Mouse (Mus musculus): ENCODE data around the gene Wdr81.
"Not testable (repeated sequence)": the region's sequence is repeated elsewhere in the genome, so short reads cannot be mapped to it uniquely, and the experiment has no call there.

GRCm38 (mm10) chr11:75455971-75456370 lies 1.5 kb upstream of the Wdr81 start:
- TF ChIP-seq CTCF, EP300 (IDR thresholded peaks at IDR 0.05; ENCODE audit: low read depth): not testable (repeated sequence)
